Mouse (Mus musculus) neural tube, embryonic 11.5 days (tissue): ENCODE results near the gene Slc25a45. TPM values are rescaled to one million over a fixed set of nuclear protein-coding genes. Genes with fewer than 3 reads are reported as not detected.

Source experiments
- ATAC-seq: fragments of 200-750 bp; cut with Nextera tagmentation; 2 replicates; pipeline ENCODE4 v1.8.0; 2017; ENCODE audit warnings: moderate number of reproducible peaks, mild to moderate bottlenecking, moderate TSS enrichment, moderate library complexity; ENCODE audit not compliant: insufficient read depth, low FRiP score, low TSS enrichment
- DNase-seq: peaks from one replicate; pipeline ENCODE4 v3.0.0-alpha.2; 2015; ENCODE audit warnings: low spot score
- H3K27ac ChIP-seq: fragments of 300-500 bp; sonication (generic); 2 replicates; pipeline ENCODE4 v1.5.1; 2014; ENCODE audit warnings: low read depth, mild to moderate bottlenecking, low read length
- H3K27me3 ChIP-seq: fragments of 300-500 bp; sonication (generic); 2 replicates; pipeline ENCODE4 v1.6.1; 2014; ENCODE audit warnings: mild to moderate bottlenecking, low read length, mixed read lengths; ENCODE audit not compliant: control insufficient read depth, insufficient read depth
- H3K36me3 ChIP-seq: fragments of 300-500 bp; sonication (generic); 2 replicates; pipeline ENCODE4 v1.6.1; 2014; ENCODE audit warnings: mild to moderate bottlenecking, low read length, moderate library complexity, mixed read lengths; ENCODE audit not compliant: control insufficient read depth, insufficient read depth
- H3K4me1 ChIP-seq: fragments of 300-500 bp; sonication (generic); 2 replicates; pipeline ENCODE4 v1.6.1; 2014; ENCODE audit warnings: low read length, mixed read lengths; ENCODE audit not compliant: control insufficient read depth, insufficient read depth
- H3K4me2 ChIP-seq: fragments of 300-500 bp; sonication (generic); 2 replicates; pipeline ENCODE4 v1.6.1; 2014; ENCODE audit warnings: low read depth, mild to moderate bottlenecking, moderate library complexity
- H3K4me3 ChIP-seq: fragments of 300-500 bp; sonication (generic); 2 replicates; pipeline ENCODE4 v1.5.1; 2014; ENCODE audit warnings: low read depth, low read length
- H3K9ac ChIP-seq: fragments of 300-500 bp; sonication (generic); 2 replicates; pipeline ENCODE4 v1.6.1; 2014; ENCODE audit warnings: mild to moderate bottlenecking, low read length
- H3K9me3 ChIP-seq: fragments of 300-500 bp; sonication (generic); 2 replicates; pipeline ENCODE4 v1.6.1; 2016; ENCODE audit warnings: low read length; ENCODE audit not compliant: control insufficient read depth
- WGBS: fragments of 180-500 bp; shearing (Covaris S2); extraction: QIAGEN DNeasy Blood & Tissue Kit; methylation state at CpG from one replicate; pipeline ENCODE4 v1.1.7; 2014; 5-methylcytosine and 5-hydroxymethylcytosine counted together
- polyA plus RNA-seq: library from polyadenylated mRNA; unstranded; fragments of >200 nt; fragmentation: Nextera tagmentation; extraction: Ambion mirVana; gene quantifications from 2 replicates; pipeline ENCODE4 v1.2.1, GENCODE M21; 2014

The Slc25a45 gene
- polyA plus RNA-seq, 1 experiment from 2014 or later: 0.74 TPM

DNA sequence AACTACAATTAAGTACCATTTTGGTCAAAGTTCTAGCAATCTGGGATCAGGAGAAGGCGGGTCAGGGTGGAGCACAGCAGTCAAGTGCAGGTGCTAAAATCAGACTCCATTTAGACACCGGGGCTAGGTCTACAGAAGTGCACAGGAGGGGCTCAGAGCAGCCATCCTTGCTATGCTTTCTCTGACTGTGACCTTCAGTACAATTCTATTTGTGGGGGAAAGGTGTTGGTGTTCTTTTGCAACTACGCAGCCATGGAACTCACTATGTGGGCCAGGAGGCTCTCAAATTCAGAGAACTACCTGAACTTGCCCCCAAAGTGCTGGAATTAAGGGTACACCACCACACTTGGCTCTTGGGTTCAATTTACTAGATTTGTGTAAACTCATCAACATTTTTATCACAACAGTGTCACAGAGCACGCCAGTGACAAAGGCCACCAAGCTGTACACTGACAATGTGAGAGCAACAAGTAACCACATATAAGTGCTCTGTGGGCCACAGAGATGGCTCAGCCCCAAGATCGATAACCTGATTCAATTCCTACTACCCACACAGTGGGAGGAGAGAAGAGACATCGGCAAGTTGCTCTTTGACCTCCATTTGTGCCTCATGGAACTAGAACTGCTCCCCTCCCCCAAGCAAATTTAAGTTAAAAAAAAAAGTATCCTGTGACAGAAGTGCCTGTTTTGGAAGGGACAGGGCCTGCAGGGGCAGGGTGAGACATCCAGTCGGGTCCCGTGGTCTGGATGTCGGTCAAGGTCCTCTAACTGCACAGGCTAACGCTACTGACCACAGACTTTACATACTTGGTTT lies 44.1 kb upstream of the Slc25a45 start:
- WGBS: 92% methylated on average over 10 of the region's 10 CpGs
- DNase-seq: no peak

DNA sequence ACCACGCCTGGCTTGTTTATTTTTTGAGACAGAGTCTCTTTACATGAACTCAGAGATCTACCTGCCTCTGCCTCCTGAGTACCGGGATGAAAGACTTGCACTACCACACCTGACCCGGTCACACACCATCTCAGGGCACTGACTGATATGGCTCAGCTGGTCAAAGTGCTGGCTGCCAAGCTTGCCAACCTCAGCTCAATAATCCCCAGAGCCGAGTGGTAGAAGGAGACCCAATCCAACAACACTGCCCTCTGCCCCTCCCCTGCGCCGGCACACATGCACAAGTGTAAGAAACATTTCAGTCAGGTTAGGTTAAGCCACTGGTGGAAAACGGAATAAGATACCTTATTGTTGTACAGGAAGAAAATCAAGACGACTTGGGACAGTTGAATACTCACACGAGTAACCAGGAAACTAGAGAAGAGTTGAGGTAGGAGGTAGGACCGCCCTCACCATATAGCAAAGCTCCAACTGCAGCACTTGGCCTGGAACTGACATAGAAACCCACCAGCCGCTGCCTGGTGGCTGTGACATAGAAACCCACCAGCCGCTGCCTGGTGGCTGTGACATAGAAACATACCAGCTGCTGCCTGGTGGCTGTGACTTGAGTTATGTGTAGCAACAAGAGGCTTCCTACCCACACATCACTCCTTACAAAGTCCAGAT lies 43.2 kb upstream of the Slc25a45 start:
- Histone ChIP-seq H3K4me2 (no peak overlapping the region), H3K4me3 (no peak overlapping the region), H3K27me3 (no peaks in the 10 kb centered on the region), H3K9me3 (no peaks in the 10 kb centered on the region), H3K4me1 (no peaks in the 10 kb centered on the region), H3K27ac (no peak overlapping the region), H3K36me3 (no peaks in the 10 kb centered on the region), H3K9ac (no peak overlapping the region)
- DNase-seq: no peak
- 92% methylated on average over 12 of the region's 12 CpGs for WGBS
- no peak for ATAC-seq

More for the DNA sequence above, 44.1 kb upstream of the Slc25a45 start:
- H3K36me3 ChIP-seq: no peaks in the 10 kb centered on the region
- H3K9ac ChIP-seq: no peak overlapping the region
- no peak overlapping the region for H3K4me3 ChIP-seq
- no peaks in the 10 kb centered on the region for H3K4me1 ChIP-seq
- no peak for ATAC-seq
- H3K27me3 ChIP-seq: no peaks in the 10 kb centered on the region
- H3K4me2 ChIP-seq: no peak overlapping the region
- H3K27ac ChIP-seq: no peak overlapping the region
- no peaks in the 10 kb centered on the region for H3K9me3 ChIP-seq

DNA sequence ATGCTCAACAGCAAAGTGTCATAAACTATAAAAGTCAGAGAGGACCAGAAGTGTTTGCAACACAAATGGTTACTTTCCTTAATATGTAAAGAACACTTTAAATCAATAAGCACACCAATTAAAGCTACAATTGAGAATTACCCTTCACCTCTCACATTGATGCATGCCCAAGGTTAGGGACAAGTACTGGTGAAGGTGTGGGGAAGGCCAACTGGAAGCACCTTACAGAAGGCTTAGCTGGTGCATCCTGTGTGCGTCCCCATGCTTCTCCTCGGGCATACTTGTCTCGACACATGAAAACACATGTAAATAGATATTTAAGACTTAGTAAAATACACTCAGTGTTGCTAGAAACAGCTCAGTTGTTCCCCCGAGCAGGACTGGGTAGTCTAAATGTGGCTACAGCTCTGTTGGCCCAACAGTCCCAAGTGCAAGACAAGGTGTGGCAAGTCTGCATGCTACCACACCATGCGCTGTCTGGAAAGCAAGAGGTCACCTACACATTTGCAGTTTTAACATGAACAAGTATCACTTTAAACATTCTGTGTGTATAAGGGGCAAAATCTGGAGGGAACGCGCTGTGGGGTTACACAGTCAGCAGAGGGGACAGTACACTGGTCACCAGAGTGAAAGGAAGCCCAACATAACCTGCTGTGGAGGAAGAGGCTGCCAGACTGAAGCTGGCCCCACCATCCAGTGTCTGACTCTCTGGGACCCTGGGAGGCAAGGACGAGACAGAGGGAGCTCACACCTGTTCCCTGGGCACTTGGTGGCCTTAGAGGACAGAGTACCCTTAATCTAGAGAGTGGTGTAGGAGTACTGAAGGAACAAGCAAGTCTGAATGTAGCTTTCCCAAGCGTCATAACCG lies 42.3 kb upstream of the Slc25a45 start:
- H3K4me1 ChIP-seq: no peaks in the 10 kb centered on the region
- H3K27me3 ChIP-seq: no peaks in the 10 kb centered on the region
- H3K4me2 ChIP-seq: no peak overlapping the region
- DNase-seq (no peak), ATAC-seq (no peak)
- no peak overlapping the region for H3K9ac ChIP-seq
- 91% methylated on average over 10 of the region's 10 CpGs for WGBS
- no peak overlapping the region for H3K4me3 ChIP-seq
- no peak overlapping the region for H3K27ac ChIP-seq
- H3K36me3 ChIP-seq: no peaks in the 10 kb centered on the region
- H3K9me3 ChIP-seq: no peaks in the 10 kb centered on the region

DNA sequence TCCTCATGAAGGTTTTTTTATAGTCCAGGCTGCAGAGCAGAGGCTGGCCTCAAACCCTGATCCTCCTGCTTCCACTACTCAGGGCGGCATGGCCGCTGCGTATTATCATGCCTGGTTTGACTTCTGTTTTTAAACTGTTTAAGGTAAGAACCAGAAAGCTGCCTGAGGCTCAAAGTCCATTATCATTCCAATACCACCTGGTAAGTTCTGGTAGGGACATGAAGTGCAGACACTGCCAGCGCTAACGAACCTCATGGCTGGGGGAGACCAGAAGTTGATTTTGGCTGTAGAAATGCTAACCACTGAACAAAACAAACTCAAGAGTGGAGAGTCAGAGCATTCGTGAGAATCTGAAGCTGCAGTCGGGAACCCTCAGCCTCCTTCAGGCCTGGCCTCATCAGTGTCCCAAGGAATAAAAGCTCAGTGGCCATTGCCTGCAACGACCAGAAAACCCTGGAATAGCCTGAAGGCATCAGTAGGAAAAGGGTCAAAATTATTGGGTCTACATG lies 41.6 kb upstream of the Slc25a45 start:
- no peak overlapping the region for H3K27ac ChIP-seq
- DNase-seq: no peak
- no peak overlapping the region for H3K9ac ChIP-seq
- ATAC-seq: no peak
- H3K4me3 ChIP-seq: no peak overlapping the region
- no peaks in the 10 kb centered on the region for H3K27me3 ChIP-seq
- no peaks in the 10 kb centered on the region for H3K36me3 ChIP-seq
- H3K4me2 ChIP-seq: no peak overlapping the region
- no peaks in the 10 kb centered on the region for H3K9me3 ChIP-seq
- WGBS: 78% methylated on average over 8 of the region's 8 CpGs
- H3K4me1 ChIP-seq: no peaks in the 10 kb centered on the region

DNA sequence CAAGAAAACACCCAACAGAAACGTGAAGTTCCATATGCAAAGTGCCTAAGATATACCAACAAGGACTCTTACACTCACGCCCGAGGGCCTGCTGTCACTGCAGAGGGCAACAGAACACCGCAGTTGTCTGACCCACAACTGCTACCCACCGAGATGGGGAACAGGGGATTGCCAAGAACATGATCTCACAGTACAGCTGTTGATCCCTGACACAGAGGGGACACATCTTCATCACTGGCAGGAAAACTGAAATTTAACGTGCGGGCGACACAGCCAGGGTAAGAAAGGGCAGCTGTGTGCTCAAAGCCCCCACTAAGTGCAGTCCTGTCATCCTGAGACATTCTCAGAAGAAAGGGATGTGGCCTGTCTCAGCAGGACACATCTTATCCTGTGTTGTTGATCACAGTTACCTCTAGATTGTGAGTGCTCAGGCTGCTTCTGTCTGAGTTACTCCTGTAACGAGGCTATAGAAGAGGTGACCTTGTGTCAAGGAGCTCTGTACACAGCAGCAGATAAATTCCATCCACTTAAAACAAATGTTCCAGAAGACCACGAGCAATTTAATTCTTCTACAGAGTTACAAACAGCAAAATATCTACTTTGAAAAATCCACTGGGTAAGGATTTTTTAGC lies 40.6 kb upstream of the Slc25a45 start:
- no peak overlapping the region for H3K27ac ChIP-seq
- 73% methylated on average over 10 of the region's 10 CpGs for WGBS

DNA sequence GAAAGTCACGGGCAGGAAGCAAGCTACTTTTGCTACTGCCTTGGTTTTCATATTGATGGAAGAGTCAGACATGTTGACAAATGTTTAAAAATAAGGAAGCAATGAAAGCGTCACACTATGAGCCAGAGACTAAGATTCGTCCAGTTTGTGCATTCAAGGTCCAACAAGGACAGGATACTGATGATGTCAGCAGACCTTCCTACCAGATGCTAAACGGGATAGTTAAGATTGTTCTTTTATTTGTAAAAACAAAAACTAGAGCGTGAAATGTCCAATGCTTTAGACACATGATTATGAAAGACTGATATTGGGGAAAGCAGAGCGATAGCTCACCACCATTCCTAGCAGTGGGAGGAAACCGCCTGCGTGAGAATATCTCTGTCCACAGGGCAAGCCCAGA lies 40.0 kb upstream of the Slc25a45 start:
- Histone ChIP-seq H3K4me2 (no peak overlapping the region), H3K36me3 (no peaks in the 10 kb centered on the region), H3K27ac (no peak overlapping the region), H3K9ac (no peak overlapping the region), H3K4me1 (peaks cover 8% of the 10 kb centered on the region; the same call in 1 of the 2 replicates), H3K27me3 (no peaks in the 10 kb centered on the region), H3K4me3 (no peak overlapping the region), H3K9me3 (no peaks in the 10 kb centered on the region)
- ATAC-seq: no peak
- WGBS: 90% methylated on average over 8 of the region's 8 CpGs
- DNase-seq: no peak

More for the DNA sequence above, 40.6 kb upstream of the Slc25a45 start:
- no peak overlapping the region for H3K4me2 ChIP-seq
- no peak overlapping the region for H3K9ac ChIP-seq
- no peaks in the 10 kb centered on the region for H3K9me3 ChIP-seq
- no peak for DNase-seq
- peaks cover 2% of the 10 kb centered on the region; the same call in 1 of the 2 replicates for H3K4me1 ChIP-seq
- no peak for ATAC-seq
- no peaks in the 10 kb centered on the region for H3K27me3 ChIP-seq
- H3K36me3 ChIP-seq: no peaks in the 10 kb centered on the region
- H3K4me3 ChIP-seq: no peak overlapping the region

DNA sequence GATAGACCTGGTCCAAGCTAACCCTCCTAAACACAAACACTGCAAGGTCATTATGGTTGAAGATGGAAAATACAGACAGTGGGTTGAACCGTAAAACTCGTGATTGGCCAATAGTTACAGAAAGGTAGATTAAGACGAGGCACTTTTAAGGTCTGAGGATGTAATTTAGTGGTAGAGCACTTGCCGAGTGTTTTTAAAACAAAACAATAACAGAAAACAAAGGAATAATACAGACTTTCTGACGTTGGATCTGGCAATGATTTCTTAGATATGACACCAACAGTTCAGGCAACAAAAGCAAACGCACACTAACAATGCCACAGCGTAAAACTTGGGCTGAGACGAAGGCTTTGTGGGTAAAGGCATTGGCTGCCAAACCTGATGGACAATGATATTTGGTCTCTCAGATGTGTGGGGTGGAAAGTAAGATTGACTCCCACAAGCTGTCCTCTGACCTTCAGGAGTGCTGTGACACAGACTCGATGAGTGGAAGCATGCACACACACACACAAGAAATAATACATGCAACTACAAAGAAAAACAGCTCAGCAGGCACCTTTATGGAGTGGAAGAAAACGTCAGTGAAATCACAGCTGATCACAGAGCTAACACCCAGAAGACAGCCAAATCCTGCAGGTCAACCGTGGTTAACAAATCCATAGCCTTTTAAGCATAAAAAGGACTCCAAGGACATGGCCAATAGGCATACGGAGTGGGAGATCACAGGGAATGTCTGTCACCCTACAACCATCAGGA lies 39.3 kb upstream of the Slc25a45 start:
- no peak overlapping the region for H3K4me2 ChIP-seq
- no peak overlapping the region for H3K4me3 ChIP-seq
- no peaks in the 10 kb centered on the region for H3K27me3 ChIP-seq
- peaks cover 14% of the 10 kb centered on the region for H3K4me1 ChIP-seq
- WGBS: 82% methylated on average over 12 of the region's 12 CpGs
- ATAC-seq: no peak
- H3K9ac ChIP-seq: no peak overlapping the region
- no peaks in the 10 kb centered on the region for H3K9me3 ChIP-seq
- H3K36me3 ChIP-seq: no peaks in the 10 kb centered on the region
- H3K27ac ChIP-seq: no peak overlapping the region
- no peak for DNase-seq

DNA sequence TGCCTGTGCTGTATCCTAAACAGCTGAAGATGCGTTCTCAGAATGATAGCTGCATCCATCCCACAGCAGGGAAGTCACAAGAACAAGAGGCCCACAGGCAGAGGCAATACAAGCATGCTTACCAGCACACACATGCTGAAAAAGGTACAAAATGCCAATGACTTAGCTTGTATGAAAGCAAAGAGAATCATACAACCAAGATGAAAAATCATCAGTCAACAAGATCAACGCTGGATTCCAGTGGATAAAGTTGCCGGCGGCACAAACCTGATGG lies 38.8 kb upstream of the Slc25a45 start:
- H3K9me3 ChIP-seq: no peaks in the 10 kb centered on the region
- 87% methylated on average over 4 of the region's 4 CpGs for WGBS
- H3K4me3 ChIP-seq: no peak overlapping the region
- DNase-seq (no peak), ATAC-seq (no peak)
- no peak overlapping the region for H3K9ac ChIP-seq
- H3K27me3 ChIP-seq: no peaks in the 10 kb centered on the region
- H3K4me1 ChIP-seq: peaks cover 16% of the 10 kb centered on the region
- no peak overlapping the region for H3K4me2 ChIP-seq
- H3K36me3 ChIP-seq: no peaks in the 10 kb centered on the region
- no peak overlapping the region for H3K27ac ChIP-seq
